Mouse (Mus musculus) kidney, adult 2 months (tissue): ENCODE measurements around the gene Ace2.

ENCODE experiments used
- CTCF ChIP-seq: fragments of 200-500 bp; conservative IDR thresholded peaks from 2 replicates; pipeline ENCODE4 v1.5.1; 2011; ENCODE audit warnings: low read depth, mild to moderate bottlenecking, control low read depth, low read length, moderate library complexity, mixed read lengths; ENCODE audit not compliant: insufficient read depth, insufficient read length
- POLR2A ChIP-seq: fragments of 200-500 bp; IDR thresholded peaks from one replicate; pipeline ENCODE4 v1.6.1; 2011; ENCODE audit warnings: low read depth, low read length, control low read depth

DNA sequence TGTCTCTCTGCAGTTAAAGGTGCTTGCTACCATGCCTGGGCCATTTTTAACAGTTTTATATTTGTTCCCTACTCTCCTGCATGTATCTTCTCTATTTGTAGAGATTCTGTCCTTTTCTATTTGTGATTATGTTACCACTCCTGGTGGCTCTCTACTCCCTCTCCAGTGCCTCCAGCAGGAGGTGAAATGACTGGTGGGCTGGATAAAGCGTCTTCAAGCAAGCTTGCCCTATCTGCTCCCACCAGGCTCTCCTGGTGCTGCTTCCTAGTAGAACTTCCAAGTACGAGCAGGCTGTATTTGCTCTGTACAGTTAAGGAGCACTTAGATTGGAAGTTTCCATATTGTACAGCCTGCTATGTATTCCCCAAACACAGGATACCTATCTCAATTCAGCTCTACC lies 43.3 kb upstream of the Ace2 start:
- TF ChIP-seq POLR2A: no peak
- TF ChIP-seq CTCF: no peak
